Mouse (Mus musculus) mature B cell (primary cell): ENCODE measurements around the gene Setd1a.
"Not testable (repeated sequence)": the region's sequence is repeated elsewhere in the genome, so short reads cannot be mapped to it uniquely, and the experiment has no call there.

Source experiments
- in situ Hi-C: fragments of 300-500 bp; cut with MboI; formaldehyde crosslinking; loops from 2 replicates; pipeline ENCODE4 v1.14.3; 2019

Setd1a gene

GRCm38 (mm10) chr7:127837878-127838277 is 61.4 kb downstream of the Setd1a start:
- in situ Hi-C loops: not testable (repeated sequence)

GRCm38 (mm10) chr7:127840031-127840430 is 63.6 kb downstream of the Setd1a start:
- in situ Hi-C loops: not testable (repeated sequence)

GRCm38 (mm10) chr7:127840886-127841285 is 64.4 kb downstream of the Setd1a start:
- in situ Hi-C loops: no loop called here

GRCm38 (mm10) chr7:127841340-127842000 is 65.0 kb downstream of the Setd1a start:
- in situ Hi-C loops: no loop called here

- in situ Hi-C loops: no loop called here
Observed at GRCm38 (mm10) chr7:127842001-127842718, 65.7 kb downstream of the Setd1a start.
